Mouse (Mus musculus): ENCODE results near the gene Kif7. TPM values are rescaled to one million over a fixed set of nuclear protein-coding genes. Genes with fewer than 3 reads are reported as not detected.

The Kif7 gene
- polyA plus RNA-seq, 1 experiment = 0.86 TPM

DNA sequence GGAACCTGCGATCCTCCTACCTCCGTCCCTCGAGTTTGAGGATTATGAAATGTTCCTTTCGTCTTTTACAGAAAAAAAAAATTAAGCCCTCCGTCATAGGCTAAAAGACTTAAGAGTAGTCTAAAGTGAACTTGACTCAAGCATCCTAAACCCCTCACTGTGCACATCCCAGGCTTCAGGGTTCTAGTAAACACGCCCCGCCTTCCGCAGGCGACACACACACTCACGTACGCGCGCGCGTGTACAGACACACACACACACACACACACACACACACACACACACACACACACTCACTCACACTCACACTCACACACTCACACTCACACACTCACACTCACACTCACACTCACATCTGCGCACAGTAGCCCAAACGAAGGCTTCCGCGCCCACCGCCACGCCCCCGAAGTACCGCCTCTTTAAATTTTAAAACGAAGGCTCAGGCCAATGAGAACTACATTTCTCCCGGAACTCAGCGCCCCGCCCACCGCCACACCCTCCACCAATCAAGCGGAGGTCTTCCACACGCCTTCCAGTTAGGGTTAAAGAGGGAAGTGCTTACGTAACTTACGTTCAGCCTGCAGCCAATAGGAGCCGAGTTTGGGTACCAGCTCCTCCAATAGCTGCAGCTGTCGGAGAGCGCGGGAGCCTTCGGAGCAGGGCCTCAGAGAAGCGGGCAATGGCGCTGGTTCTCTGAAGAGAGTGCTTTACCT is 55.8 kb downstream of the Kif7 start, which contains the start of gene Ticrr:
Gene Ticrr, plus strand, starts transcription at position 619 of the 713 bp plus-strand sequence.
- WGBS = under 1% methylated on average over 39 of the region's 39 CpGs
- Histone ChIP-seq H3K4me3 (ENCODE audit: low read depth, low read length) (peak within 1 kb of the TSS; percentile 87), H3K36me3 (ENCODE audit: control insufficient read depth, insufficient read depth, low read length) (no peaks in the 10 kb centered on the region), H3K27me3 (ENCODE audit: control insufficient read depth, insufficient read depth, low read length) (no peaks in the 10 kb centered on the region), H3K27ac (ENCODE audit: insufficient read depth, low read depth, low read length) (no peak within 1 kb of the TSS), H3K4me1 (ENCODE audit: control insufficient read depth, insufficient read depth, insufficient read length, low read length) (peaks cover 5% of the 10 kb centered on the region)
- no peak for TF ChIP-seq POLR2A (IDR thresholded peaks at IDR 0.05; ENCODE audit: low read depth, low read length)
- TF ChIP-seq CTCF (IDR thresholded peaks at IDR 0.05; ENCODE audit: extremely low read depth, insufficient read length, insufficient replicate concordance, low read depth, low read length) = no peak

GRCm38 (mm10) chr7:79654586-79654985 is 60.9 kb downstream of the Kif7 start:
- TF ChIP-seq POLR2A (IDR thresholded peaks at IDR 0.05; ENCODE audit: low read depth, low read length) = no peak
- no peak for TF ChIP-seq CTCF (IDR thresholded peaks at IDR 0.05; ENCODE audit: extremely low read depth, insufficient read length, insufficient replicate concordance, low read depth, low read length)

GRCm38 (mm10) chr7:79654185-79654584 is 61.3 kb downstream of the Kif7 start:
- no peak overlapping the region for H3K4me3 ChIP-seq (ENCODE audit: low read depth, low read length)
- 84% methylated on average over 1 of the region's 1 CpGs for WGBS
- TF ChIP-seq CTCF (IDR thresholded peaks at IDR 0.05; ENCODE audit: extremely low read depth, insufficient read length, insufficient replicate concordance, low read depth, low read length) (no peak), POLR2A (IDR thresholded peaks at IDR 0.05; ENCODE audit: low read depth, low read length) (no peak)
- H3K36me3 ChIP-seq (ENCODE audit: control insufficient read depth, insufficient read depth, low read length) = no peaks in the 10 kb centered on the region
- H3K4me1 ChIP-seq (ENCODE audit: control insufficient read depth, insufficient read depth, insufficient read length, low read length) = no peaks in the 10 kb centered on the region
- no peak overlapping the region for H3K27ac ChIP-seq (ENCODE audit: insufficient read depth, low read depth, low read length)
- H3K27me3 ChIP-seq (ENCODE audit: control insufficient read depth, insufficient read depth, low read length) = no peaks in the 10 kb centered on the region

More at GRCm38 (mm10) chr7:79654586-79654985, 60.9 kb downstream of the Kif7 start:
- H3K27me3 ChIP-seq (ENCODE audit: control insufficient read depth, insufficient read depth, low read length) = no peaks in the 10 kb centered on the region
- no peak overlapping the region for H3K4me3 ChIP-seq (ENCODE audit: low read depth, low read length)
- WGBS = 56% methylated on average over 1 of the region's 1 CpGs
- H3K27ac ChIP-seq (ENCODE audit: insufficient read depth, low read depth, low read length) = no peak overlapping the region
- no peaks in the 10 kb centered on the region for H3K36me3 ChIP-seq (ENCODE audit: control insufficient read depth, insufficient read depth, low read length)
- no peaks in the 10 kb centered on the region; the same call in 1 of the 2 replicates for H3K4me1 ChIP-seq (ENCODE audit: control insufficient read depth, insufficient read depth, insufficient read length, low read length)

- Histone ChIP-seq H3K4me1 (ENCODE audit: control insufficient read depth, insufficient read depth, insufficient read length, low read length) (no peaks in the 10 kb centered on the region), H3K27ac (ENCODE audit: insufficient read depth, low read depth, low read length) (no peak overlapping the region), H3K27me3 (ENCODE audit: control insufficient read depth, insufficient read depth, low read length) (no peaks in the 10 kb centered on the region), H3K36me3 (ENCODE audit: control insufficient read depth, insufficient read depth, low read length) (no peaks in the 10 kb centered on the region), H3K4me3 (ENCODE audit: low read depth, low read length) (no peak overlapping the region)
- WGBS = 4% methylated on average over 3 of the region's 3 CpGs
- TF ChIP-seq CTCF (IDR thresholded peaks at IDR 0.05; ENCODE audit: extremely low read depth, insufficient read length, insufficient replicate concordance, low read depth, low read length) = peak; percentile 80; the same call in 1 of the 2 replicates
- no peak for TF ChIP-seq POLR2A (IDR thresholded peaks at IDR 0.05; ENCODE audit: low read depth, low read length)
Measured at GRCm38 (mm10) chr7:79649005-79649404, 66.5 kb downstream of the Kif7 start.

Other genes starting within 250 kb of the Kif7 start
- gene Polg, start 249.4 kb downstream of the Kif7 start, polyA plus RNA-seq (2012; rRNA removed) = 18.5 and 24.3 TPM in 2 replicates
- not detected in 2 replicates for gene Rhcg, start 98.1 kb downstream of the Kif7 start, polyA plus RNA-seq (2012; rRNA removed)
- 0.85 and 1.1 TPM in 2 replicates for gene Ticrr, start 55.5 kb downstream of the Kif7 start, polyA plus RNA-seq (2012; rRNA removed)
- gene Plin1, start 17.2 kb upstream of the Kif7 start, polyA plus RNA-seq (2012; rRNA removed) = 1.5 and 4.5 TPM in 2 replicates
- gene Pex11a, start 27.4 kb upstream of the Kif7 start, polyA plus RNA-seq (2012; rRNA removed) = 13.8 and 17.9 TPM in 2 replicates
- 0.06 and 0.08 TPM in 2 replicates for gene Wdr93, start 27.4 kb upstream of the Kif7 start, polyA plus RNA-seq (2012; rRNA removed)
- 0.28 and 1.2 TPM in 2 replicates for gene Mesp1, start 78.1 kb upstream of the Kif7 start, polyA plus RNA-seq (2012; rRNA removed)
- 0.33 TPM in 2 replicates for gene Mesp2, start 95.0 kb upstream of the Kif7 start, polyA plus RNA-seq (2012; rRNA removed)
- gene Anpep, start 145.3 kb upstream of the Kif7 start, polyA plus RNA-seq (2012; rRNA removed) = 1,432 and 7,549 TPM in 2 replicates
- gene Ap3s2, start 204.9 kb upstream of the Kif7 start, polyA plus RNA-seq (2012; rRNA removed) = 5.2 and 10.4 TPM in 2 replicates
- 21.3 and 23.2 TPM in 2 replicates for gene Arpin, start 219.6 kb upstream of the Kif7 start, polyA plus RNA-seq (2012; rRNA removed)

All from small intestine, adult 2 months (tissue).